Mouse (Mus musculus) lung, postnatal 0 days (tissue): ENCODE measurements around the gene Ptprn2. TPM values are rescaled to one million over a fixed set of nuclear protein-coding genes. Genes with fewer than 3 reads are reported as not detected.

Source experiments
- ATAC-seq: fragments of 200-750 bp; cut with Nextera tagmentation; 2 replicates; pipeline ENCODE4 v1.8.0; 2017; ENCODE audit warnings: moderate library complexity
- DNase-seq: peaks from one replicate; pipeline ENCODE4 v3.0.0-alpha.2; 2016; ENCODE audit warnings: low spot score
- H3K27ac ChIP-seq: fragments of 300-500 bp; sonication (generic); 2 replicates; pipeline ENCODE4 v1.5.1; 2014; ENCODE audit warnings: antibody characterized with exemption, mild to moderate bottlenecking, low read length, mixed read lengths
- H3K27me3 ChIP-seq: fragments of 300-500 bp; sonication (generic); replicated peaks from 2 replicates; pipeline ENCODE4 v1.6.1; 2014; ENCODE audit warnings: low read length, mixed read lengths; ENCODE audit not compliant: insufficient read depth
- H3K36me3 ChIP-seq: fragments of 300-500 bp; sonication (generic); 2 replicates; pipeline ENCODE4 v1.6.1; 2014; ENCODE audit warnings: low read length, mixed read lengths; ENCODE audit not compliant: insufficient read depth
- H3K4me1 ChIP-seq: fragments of 300-500 bp; sonication (generic); 2 replicates; pipeline ENCODE4 v1.6.1; 2014; ENCODE audit warnings: antibody characterized with exemption, low read depth, low read length, mixed read lengths; ENCODE audit not compliant: insufficient read depth
- H3K4me2 ChIP-seq: fragments of 300-500 bp; sonication (generic); replicated peaks from 2 replicates; pipeline ENCODE4 v1.6.1; 2014; ENCODE audit warnings: low read depth, mild to moderate bottlenecking, low read length, moderate library complexity, mixed read lengths
- H3K4me3 ChIP-seq: fragments of 300-500 bp; sonication (generic); 2 replicates; pipeline ENCODE4 v1.5.1; 2014; ENCODE audit warnings: low read depth, low read length
- H3K9ac ChIP-seq: fragments of 300-500 bp; sonication (generic); replicated peaks from 2 replicates; pipeline ENCODE4 v1.6.1; 2014; ENCODE audit warnings: low read depth, mild to moderate bottlenecking
- H3K9me3 ChIP-seq: fragments of 300-500 bp; sonication (generic); 2 replicates; pipeline ENCODE4 v1.6.1; 2016; ENCODE audit warnings: low read length, mixed read lengths
- CTCF ChIP-seq: IDR thresholded peaks from 2 replicates; pipeline ENCODE4 v1.5.1; 2016; ENCODE audit warnings: antibody characterized with exemption, mild to moderate bottlenecking
- EP300 ChIP-seq: IDR thresholded peaks from 2 replicates; pipeline ENCODE4 v1.6.1; 2016; ENCODE audit warnings: antibody characterized with exemption, mild to moderate bottlenecking, control low read depth
- WGBS: fragments of 180-500 bp; shearing (Covaris S2); extraction: QIAGEN DNeasy Blood & Tissue Kit; methylation state at CpG from one replicate; pipeline ENCODE4 v1.1.7; 2014; 5-methylcytosine and 5-hydroxymethylcytosine counted together
- polyA plus RNA-seq: library from polyadenylated mRNA; unstranded; fragments of >200 nt; fragmentation: Nextera tagmentation; extraction: Ambion mirVana; gene quantifications from 2 replicates; pipeline ENCODE4 v1.2.1, GENCODE M21; 2015

Ptprn2 gene
- polyA plus RNA-seq, 1 experiment from 2014 or later, result 0.24 TPM

DNA sequence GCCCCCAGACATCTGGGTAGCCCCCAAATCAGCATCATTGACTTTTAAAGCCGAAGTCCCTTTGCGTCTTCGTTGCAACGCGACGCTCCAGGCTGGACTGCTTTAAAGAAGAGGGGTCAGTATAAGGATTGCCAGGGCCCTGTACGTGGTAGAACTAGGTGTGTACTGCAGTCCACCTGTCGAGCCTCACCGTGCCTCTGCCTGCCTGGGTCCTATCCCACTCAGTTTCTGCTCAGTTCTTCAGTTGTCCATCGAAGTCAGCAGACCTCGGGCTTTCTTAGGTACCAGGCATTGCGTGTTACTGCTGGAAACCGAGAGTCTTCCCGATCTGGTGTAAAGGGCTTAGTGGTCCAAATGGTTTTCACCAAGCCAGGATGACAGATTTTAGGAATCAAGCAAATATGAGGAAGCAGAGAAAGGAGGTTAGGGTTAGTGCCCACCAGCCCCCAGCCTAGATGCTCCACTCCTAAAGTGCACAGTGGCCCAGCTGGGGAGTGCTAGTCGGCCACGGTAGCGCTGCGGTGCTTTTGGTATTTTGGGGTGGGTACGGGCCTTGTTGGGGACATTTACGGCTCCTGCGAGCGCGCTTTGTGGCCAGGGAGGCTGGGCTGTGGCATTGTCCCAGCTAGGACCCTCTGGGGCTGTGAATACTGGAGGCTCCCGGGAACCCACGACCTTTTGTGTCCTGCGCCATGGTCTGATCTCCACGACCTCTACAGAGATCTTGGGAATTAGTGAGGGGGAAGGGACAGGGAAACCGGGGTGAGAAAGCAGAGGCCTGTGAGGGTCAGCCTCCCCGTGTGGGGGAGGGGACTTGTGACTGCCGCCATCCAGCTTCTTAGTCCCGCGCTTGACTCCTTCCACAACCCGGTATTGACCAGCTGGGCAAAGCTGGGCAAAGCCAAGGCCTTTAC lies 670.0 kb downstream of the Ptprn2 start:
- Histone ChIP-seq H3K27me3 (peaks cover 78% of the 10 kb centered on the region), H3K9ac (no peak overlapping the region), H3K4me2 (peak overlapping the region; percentile 75), H3K4me3 (peak overlapping the region; percentile 47; the same call in 1 of the 2 replicates), H3K4me1 (0 out of 2 replicates have a peak, but pooled peaks cover 2% of the 10 kb centered on the region), H3K36me3 (no peaks in the 10 kb centered on the region), H3K27ac (no peak overlapping the region), H3K9me3 (no peaks in the 10 kb centered on the region)
- TF ChIP-seq CTCF, result no peak
- ATAC-seq, result no peak
- no peak for DNase-seq
- 14% methylated on average over 33 of the region's 33 CpGs for WGBS

DNA sequence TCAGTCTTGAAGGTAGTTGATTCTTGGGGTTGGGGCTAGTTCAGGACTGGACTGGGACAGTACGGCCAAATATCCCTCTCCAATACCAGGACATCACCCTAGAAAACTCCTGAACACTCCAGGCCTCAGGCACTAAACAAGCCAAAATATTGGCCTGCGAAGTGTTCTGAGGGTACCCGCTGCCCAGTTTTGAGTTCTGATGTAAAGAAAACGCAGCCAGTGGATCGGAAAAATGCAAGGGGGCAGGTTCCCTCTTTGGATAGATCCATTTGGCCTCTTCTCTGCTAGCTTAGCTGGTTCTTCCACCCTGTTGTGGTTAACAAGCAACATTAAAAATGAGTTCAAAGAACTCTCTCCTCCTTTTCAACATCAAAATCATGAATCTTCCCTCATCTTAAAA lies 670.7 kb downstream of the Ptprn2 start:
- no peak overlapping the region for H3K4me2 ChIP-seq
- H3K9ac ChIP-seq, result no peak overlapping the region
- H3K27ac ChIP-seq, result no peak overlapping the region
- 0 out of 2 replicates have a peak, but pooled peaks cover 2% of the 10 kb centered on the region for H3K4me1 ChIP-seq
- no peaks in the 10 kb centered on the region for H3K9me3 ChIP-seq
- no peak for DNase-seq
- H3K36me3 ChIP-seq, result no peaks in the 10 kb centered on the region
- H3K4me3 ChIP-seq, result no peak overlapping the region
- WGBS, result 61% methylated on average over 5 of the region's 5 CpGs
- ATAC-seq, result no peak
- no peak for TF ChIP-seq EP300
- TF ChIP-seq CTCF, result no peak
- H3K27me3 ChIP-seq, result peaks cover 77% of the 10 kb centered on the region

- DNase-seq (no peak), ATAC-seq (no peak)
- Histone ChIP-seq H3K4me1 (0 out of 2 replicates have a peak, but pooled peaks cover 2% of the 10 kb centered on the region), H3K4me3 (no peak overlapping the region), H3K36me3 (no peaks in the 10 kb centered on the region), H3K4me2 (no peak overlapping the region), H3K9me3 (no peaks in the 10 kb centered on the region), H3K9ac (no peak overlapping the region), H3K27me3 (peaks cover 77% of the 10 kb centered on the region), H3K27ac (no peak overlapping the region)
- no peak for TF ChIP-seq EP300
- no peak for TF ChIP-seq CTCF
- WGBS, result 87% methylated on average over 3 of the region's 3 CpGs
Measured at GRCm38 (mm10) chr12:117156786-117157185, 671.3 kb downstream of the Ptprn2 start.

DNA sequence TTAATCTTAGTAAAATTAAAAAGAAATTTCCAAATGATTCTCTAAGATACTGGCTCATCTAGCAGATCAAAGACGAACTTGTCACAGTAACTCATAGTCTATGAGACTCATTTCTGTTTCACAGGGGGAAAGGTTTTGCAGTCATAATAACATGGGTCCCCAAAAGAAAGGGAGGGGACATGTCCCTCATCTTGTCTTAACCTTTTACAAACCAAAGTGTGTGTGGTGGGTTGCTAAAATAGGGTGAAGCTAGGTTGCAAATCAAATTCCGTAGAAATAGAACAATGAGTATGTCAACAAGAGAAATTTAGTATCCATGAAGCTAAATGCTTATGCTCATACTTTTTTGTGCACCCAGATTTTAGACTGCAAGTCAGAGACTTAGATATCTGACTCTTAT lies 671.7 kb downstream of the Ptprn2 start:
- Histone ChIP-seq H3K9me3 (no peaks in the 10 kb centered on the region), H3K4me2 (no peak overlapping the region), H3K4me1 (0 out of 2 replicates have a peak, but pooled peaks cover 2% of the 10 kb centered on the region), H3K36me3 (no peaks in the 10 kb centered on the region), H3K9ac (no peak overlapping the region), H3K4me3 (no peak overlapping the region), H3K27ac (no peak overlapping the region), H3K27me3 (peaks cover 74% of the 10 kb centered on the region)
- 82% methylated on average over 2 of the region's 2 CpGs for WGBS
- ATAC-seq (no peak), DNase-seq (no peak)
- TF ChIP-seq CTCF (no peak), EP300 (no peak)

DNA sequence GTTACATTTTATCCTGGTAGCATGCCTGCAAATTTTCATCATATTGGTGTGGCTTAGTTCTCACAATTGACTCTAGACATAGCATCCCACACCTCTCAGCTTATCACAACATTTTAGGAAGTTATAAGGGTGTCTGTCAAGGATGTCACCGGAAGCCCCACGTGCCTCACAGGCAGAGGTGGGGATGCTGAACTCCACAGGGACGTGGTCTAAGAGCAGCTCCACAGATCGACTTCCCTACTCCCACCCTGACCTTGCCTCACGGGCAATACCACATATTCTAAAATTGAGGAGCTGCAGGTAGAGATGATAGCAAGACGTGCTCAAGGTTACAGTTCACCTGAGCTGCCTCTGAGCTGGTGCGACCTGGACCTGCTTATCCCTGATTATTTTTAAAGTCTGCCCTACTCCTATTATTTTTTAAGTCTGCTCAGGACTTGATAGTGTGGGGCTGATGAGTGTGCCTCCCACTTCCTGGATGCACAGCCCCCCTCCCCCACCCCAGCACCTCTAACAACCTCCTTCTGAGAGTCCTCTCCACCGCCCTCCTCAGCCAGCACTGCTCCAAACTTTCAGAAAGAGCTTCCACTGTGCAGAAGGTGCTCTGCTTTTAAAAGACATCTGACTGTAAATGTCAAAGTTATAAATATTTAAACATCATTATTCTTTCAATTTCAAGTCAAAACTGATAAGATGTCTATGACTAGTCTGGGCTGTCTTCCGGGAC lies 672.3 kb downstream of the Ptprn2 start:
- H3K4me2 ChIP-seq, result no peak overlapping the region
- H3K9me3 ChIP-seq, result no peaks in the 10 kb centered on the region
- H3K27ac ChIP-seq, result no peak overlapping the region
- ATAC-seq (no peak), DNase-seq (no peak)
- H3K36me3 ChIP-seq, result no peaks in the 10 kb centered on the region
- H3K4me3 ChIP-seq, result no peak overlapping the region
- TF ChIP-seq CTCF (no peak), EP300 (no peak)
- H3K4me1 ChIP-seq, result 0 out of 2 replicates have a peak, but pooled peaks cover 2% of the 10 kb centered on the region
- no peak overlapping the region for H3K9ac ChIP-seq
- peaks cover 69% of the 10 kb centered on the region for H3K27me3 ChIP-seq
- 29% methylated on average over 9 of the region's 9 CpGs for WGBS
